Mouse (Mus musculus) left cerebral cortex, postnatal 36 days (tissue): ENCODE measurements around the gene Spint5. TPM values are rescaled to one million over a fixed set of nuclear protein-coding genes. Genes with fewer than 3 reads are reported as not detected.

Source experiments
- total RNA-seq, 2 experiments: library from RNA; stranded (reverse); gene quantifications; 2 replicates each; pipeline ENCODE4 v1.2.3; 2021

Spint5 gene
- total RNA-seq, 2 experiments from 2014 or later: not detected

Other genes starting within 250 kb of the Spint5 start
- gene Trp53tg5, start 241.6 kb upstream of the Spint5 start, total RNA-seq: not detected
- 100 to 1,000 TPM; 112 to 126 TPM for gene Dbndd2, start 229.2 kb upstream of the Spint5 start, total RNA-seq
- 10 to 100 TPM; 88.7 to 98.5 TPM for gene Pigt, start 217.8 kb upstream of the Spint5 start, total RNA-seq
- gene Wfdc2, start 152.9 kb upstream of the Spint5 start, total RNA-seq: not detected
- gene Spint3, start 141.8 kb upstream of the Spint5 start, total RNA-seq: not detected
- gene Wfdc6a, start 129.9 kb upstream of the Spint5 start, total RNA-seq: not detected
- not detected for gene Eppin, start 121.7 kb upstream of the Spint5 start, total RNA-seq
- not detected for gene Wfdc6b, start 101.8 kb upstream of the Spint5 start, total RNA-seq
- not detected for gene Wfdc8, start 101.7 kb upstream of the Spint5 start, total RNA-seq
- gene Wfdc16, start 76.5 kb upstream of the Spint5 start, total RNA-seq: not detected
- not detected for gene Wfdc10, start 59.3 kb upstream of the Spint5 start, total RNA-seq
- gene Wfdc9, start 58.7 kb upstream of the Spint5 start, total RNA-seq: not detected
- not detected for gene Wfdc11, start 41.2 kb upstream of the Spint5 start, total RNA-seq
- gene Wfdc13, start 30.2 kb upstream of the Spint5 start, total RNA-seq: not detected
- gene Spint4, start 16.8 kb upstream of the Spint5 start, total RNA-seq: not detected
- gene Wfdc3, start 30.6 kb downstream of the Spint5 start, total RNA-seq: 1 to 10 TPM; 1.2 to 2.4 TPM
- 10 to 100 TPM; 33.5 to 37.8 TPM for gene Dnttip1, start 30.7 kb downstream of the Spint5 start, total RNA-seq
- gene Ube2c, start 54.6 kb downstream of the Spint5 start, total RNA-seq: 1 to 10 TPM in 1 of 2 experiments, under 1 TPM in 1; 0.57 to 1.3 TPM
- under 1 TPM in 1 of 2 experiments, not detected in 1; 0.96 TPM for gene Tnnc2, start 64.7 kb downstream of the Spint5 start, total RNA-seq
- gene Snx21, start 70.5 kb downstream of the Spint5 start, total RNA-seq: 10 to 100 TPM; 54.9 to 59.5 TPM
- 10 to 100 TPM; 25.5 to 27.6 TPM for gene Acot8, start 89.6 kb downstream of the Spint5 start, total RNA-seq
- 1 to 10 TPM; 8.2 to 8.3 TPM for gene Zswim3, start 89.8 kb downstream of the Spint5 start, total RNA-seq
- 10 to 100 TPM; 22.0 to 22.8 TPM for gene Zswim1, start 107.4 kb downstream of the Spint5 start, total RNA-seq
- gene Spata25, start 113.2 kb downstream of the Spint5 start, total RNA-seq: 1 to 10 TPM in 1 of 2 experiments, not detected in 1; 1.7 TPM
- 100 to 1,000 TPM; 104 to 105 TPM for gene Ctsa, start 117.6 kb downstream of the Spint5 start, total RNA-seq
- gene Neurl2, start 118.2 kb downstream of the Spint5 start, total RNA-seq: 1 to 10 TPM; 3.8 to 5.3 TPM
- gene Pltp, start 142.4 kb downstream of the Spint5 start, total RNA-seq: 10 to 100 TPM; 81.9 to 86.4 TPM
- 10 to 100 TPM; 42.8 to 46.7 TPM for gene Pcif1, start 164.0 kb downstream of the Spint5 start, total RNA-seq
- 10 to 100 TPM; 22.6 to 28.5 TPM for gene Zfp335, start 196.5 kb downstream of the Spint5 start, total RNA-seq
- 1 to 10 TPM; 1.7 to 2.1 TPM for gene Mmp9, start 225.5 kb downstream of the Spint5 start, total RNA-seq
- gene Slc12a5, start 245.5 kb downstream of the Spint5 start, total RNA-seq: 100 to 1,000 TPM; 521 to 559 TPM